Mouse (Mus musculus): ENCODE data around the gene Sugct.

GRCm38 (mm10) chr13:17700090-17700715, 4.8 kb upstream of the Sugct start:
- TF ChIP-seq GATA1 (IDR thresholded peaks at IDR 0.05; ENCODE audit: low read length): no peak
- TF ChIP-seq TAL1 (IDR thresholded peaks at IDR 0.05; ENCODE audit: low read length): no peak
